Mouse (Mus musculus): ENCODE data around the gene Ssbp4.

The Ssbp4 gene

DNA sequence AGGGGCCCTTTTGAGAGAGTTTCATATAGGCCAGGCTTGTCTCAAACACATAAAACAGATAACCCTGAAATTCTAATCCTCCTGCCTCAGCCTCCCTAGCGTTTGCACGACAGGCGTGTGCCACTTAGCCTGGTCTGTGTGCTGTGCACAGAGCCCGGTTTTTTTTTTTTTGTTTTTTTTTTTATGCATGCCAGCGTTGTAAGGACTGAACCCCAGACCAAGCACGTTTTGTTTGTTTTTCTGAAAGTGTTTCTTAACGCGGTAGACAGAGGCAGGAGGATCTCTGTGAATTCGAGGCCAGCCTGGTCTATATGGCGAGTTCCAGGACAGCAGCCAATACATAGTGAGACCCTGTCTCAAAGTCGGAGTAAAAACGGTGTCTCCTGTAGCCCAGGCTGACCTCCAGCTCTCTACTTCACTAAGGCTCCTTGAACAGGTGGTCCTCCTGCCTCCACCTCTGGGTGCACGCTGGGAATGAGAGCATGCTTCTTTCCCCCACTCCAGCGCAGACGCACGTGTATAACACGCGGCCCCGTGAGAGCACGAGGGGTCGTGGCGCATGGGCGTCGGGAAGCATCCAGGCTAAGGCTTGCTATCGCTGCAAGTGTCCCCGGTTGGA is at the start of gene Ssbp4:
Gene Ssbp4, minus strand, starts transcription at position 124 of the 619 bp plus-strand sequence.
- no peak for ATAC-seq (ENCODE audit: low TSS enrichment)

DNA sequence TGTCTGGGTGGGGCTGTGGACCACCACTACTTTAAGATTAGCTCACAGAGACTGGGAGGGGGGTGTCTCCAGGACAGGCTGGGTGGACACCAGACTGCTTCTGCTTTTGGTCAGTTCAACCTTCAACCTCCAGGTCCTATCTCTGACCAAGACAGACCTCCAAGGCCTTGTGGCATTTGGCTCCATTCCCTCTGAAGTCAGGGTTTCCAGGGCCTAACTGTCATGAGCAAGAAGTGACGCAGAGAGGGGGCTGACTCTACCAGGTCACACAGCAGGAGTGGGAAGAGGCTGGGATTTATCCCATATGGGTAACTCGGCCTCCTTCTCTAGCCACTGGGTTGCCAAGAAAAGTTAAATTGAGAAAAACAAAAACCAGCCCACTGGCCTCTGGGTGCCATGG is 49.1 kb upstream of the Ssbp4 start:
- no peak for ATAC-seq (ENCODE audit: low TSS enrichment)

DNA sequence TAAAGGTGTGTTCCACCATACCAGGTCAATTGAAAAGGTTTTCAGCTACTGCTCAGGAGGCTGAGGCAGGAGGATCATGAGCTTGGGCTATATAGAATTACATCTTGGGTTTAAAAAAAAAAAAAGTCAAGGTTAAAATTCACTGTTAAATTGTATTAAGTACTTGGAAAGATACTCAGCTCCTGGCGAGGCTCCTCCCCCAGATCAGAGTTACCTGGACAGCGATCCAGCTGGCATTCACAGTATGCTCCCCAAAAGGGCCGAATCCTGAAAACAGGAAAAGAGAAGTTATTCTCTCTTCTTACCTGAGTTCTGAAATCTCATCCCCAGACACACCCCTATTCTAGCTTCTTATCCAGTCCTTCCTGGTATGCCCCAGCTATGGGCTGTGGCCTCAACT is 48.5 kb upstream of the Ssbp4 start:
- no peak for ATAC-seq (ENCODE audit: low TSS enrichment)

DNA sequence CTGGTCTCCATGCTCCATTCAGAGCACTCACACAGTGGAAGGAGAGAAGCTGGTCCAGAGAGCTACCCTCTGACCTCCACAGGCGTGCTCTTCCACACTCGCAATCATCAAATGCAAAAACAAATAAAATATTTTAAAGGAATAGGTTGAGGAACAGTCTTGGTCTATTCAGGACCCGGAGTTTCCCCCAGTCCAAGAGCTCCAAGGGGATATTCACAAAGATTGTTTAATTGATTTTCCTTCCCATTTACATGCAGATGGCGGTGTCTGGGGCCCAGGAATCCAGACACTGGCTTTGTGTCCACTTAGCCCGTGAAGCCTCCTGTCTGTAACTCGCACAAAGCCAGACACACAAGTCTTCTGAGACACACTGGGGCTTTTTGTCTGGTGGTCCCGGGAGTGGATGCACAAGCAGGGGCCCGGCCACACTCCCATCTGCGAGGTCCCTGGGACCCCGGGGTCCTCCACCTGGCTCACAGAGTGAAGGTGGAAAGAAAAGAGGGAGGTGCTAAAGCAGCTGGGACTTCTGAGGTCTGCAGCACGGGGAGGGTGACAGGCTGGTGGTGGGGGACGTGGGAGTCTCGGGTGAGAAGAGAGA is 47.6 kb upstream of the Ssbp4 start:
- no peak for ATAC-seq (ENCODE audit: low TSS enrichment)

- ATAC-seq (ENCODE audit: low TSS enrichment): no peak
Measured at GRCm38 (mm10) chr8:70655469-70655868, 46.8 kb upstream of the Ssbp4 start.

DNA sequence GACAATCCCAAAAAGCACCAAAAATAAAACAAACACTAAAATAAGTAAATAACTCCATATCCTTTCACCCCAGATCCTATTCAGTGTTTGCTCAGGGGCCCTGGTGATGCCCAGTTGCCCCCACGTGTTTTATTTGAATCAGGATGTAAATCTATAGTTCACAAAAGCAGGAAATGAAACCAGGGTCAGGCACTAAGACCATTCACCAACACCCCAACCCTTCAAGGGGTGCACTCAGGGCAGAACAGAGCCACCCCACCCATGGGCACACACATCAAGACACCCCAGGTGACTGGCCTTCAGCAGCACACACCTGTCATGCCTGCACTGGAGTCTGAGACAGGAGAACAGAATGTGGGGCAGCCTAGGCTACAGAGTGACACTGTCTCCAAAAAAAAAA is 45.4 kb upstream of the Ssbp4 start:
- no peak for ATAC-seq (ENCODE audit: low TSS enrichment)

- ATAC-seq (ENCODE audit: low TSS enrichment): no peak
Measured at GRCm38 (mm10) chr8:70653226-70653625, 44.6 kb upstream of the Ssbp4 start.

DNA sequence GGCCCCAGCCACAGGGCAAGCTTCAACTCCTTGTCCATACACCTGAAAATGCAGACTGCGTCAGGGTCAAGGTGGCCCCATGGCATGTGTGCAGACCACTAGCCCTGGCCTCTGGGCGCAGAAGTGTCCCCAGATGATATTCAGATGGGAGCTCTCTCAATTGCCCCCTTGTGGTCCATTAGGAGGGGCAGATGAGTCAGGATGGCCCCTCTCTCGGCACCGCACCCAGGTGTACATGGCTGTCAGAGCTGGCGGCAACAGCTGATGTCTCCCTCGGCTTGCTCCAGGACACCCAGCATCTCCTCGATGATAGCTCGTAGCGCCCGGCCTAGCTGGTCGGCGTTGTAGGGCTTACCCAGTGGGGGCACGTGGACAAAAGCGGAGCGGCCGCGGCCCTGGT is 41.7 kb upstream of the Ssbp4 start:
- ATAC-seq (ENCODE audit: low TSS enrichment): no peak

GRCm38 (mm10) chr8:70649324-70649723 is 40.7 kb upstream of the Ssbp4 start:
- no peak for ATAC-seq (ENCODE audit: low TSS enrichment)

- ATAC-seq (ENCODE audit: low TSS enrichment): no peak
Measured at GRCm38 (mm10) chr8:70648921-70649320, 40.2 kb upstream of the Ssbp4 start.

DNA sequence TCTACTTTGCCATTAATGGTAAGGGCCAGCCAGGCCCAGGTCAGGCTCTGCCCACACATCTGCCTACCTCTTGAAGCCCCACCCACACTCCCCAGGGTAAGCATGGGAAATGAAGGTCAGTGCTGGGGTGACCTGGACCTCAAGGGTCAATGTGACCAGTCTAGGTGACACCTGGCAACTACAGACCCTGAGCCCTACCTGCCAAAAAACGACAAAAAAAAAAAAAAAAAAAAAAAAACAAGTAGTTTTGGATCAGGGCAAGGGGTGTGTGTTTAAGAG is 39.4 kb upstream of the Ssbp4 start:
- ATAC-seq (ENCODE audit: low TSS enrichment): no peak

GRCm38 (mm10) chr8:70647343-70648163 is 38.9 kb upstream of the Ssbp4 start:
- ATAC-seq (ENCODE audit: low TSS enrichment): no peak

GRCm38 (mm10) chr8:70646775-70647174 is 38.1 kb upstream of the Ssbp4 start:
- no peak for ATAC-seq (ENCODE audit: low TSS enrichment)

- ATAC-seq (ENCODE audit: low TSS enrichment): no peak
Measured at GRCm38 (mm10) chr8:70646369-70646768, 37.7 kb upstream of the Ssbp4 start.

GRCm38 (mm10) chr8:70645501-70646224 is 37.0 kb upstream of the Ssbp4 start:
- no peak for ATAC-seq (ENCODE audit: low TSS enrichment)

- no peak for ATAC-seq (ENCODE audit: low TSS enrichment)
Measured at GRCm38 (mm10) chr8:70644065-70644464, 35.4 kb upstream of the Ssbp4 start.

- ATAC-seq (ENCODE audit: low TSS enrichment): no peak
Measured at GRCm38 (mm10) chr8:70643019-70643418, 34.3 kb upstream of the Ssbp4 start.

DNA sequence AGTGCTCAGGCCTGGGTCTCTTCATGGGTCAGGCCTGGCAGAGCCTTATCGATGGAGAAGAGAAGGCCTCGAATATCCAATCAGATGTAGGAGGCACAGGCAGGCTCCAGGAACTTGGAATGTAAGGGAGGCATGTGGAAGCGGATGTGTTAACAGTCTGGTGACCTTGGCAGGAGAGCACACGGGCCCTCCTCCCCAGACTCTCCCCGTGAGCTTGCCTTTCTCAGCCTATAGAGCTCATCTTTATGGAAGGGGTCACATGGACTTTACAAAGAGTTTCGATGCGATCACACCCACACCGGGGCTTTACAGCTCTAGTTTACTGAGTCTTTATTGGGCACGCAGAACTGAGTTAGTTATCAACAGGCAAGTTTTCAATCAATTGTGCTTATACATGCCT is 30.1 kb upstream of the Ssbp4 start:
- no peak for ATAC-seq (ENCODE audit: low TSS enrichment)

GRCm38 (mm10) chr8:70636838-70637237 is 28.2 kb upstream of the Ssbp4 start:
- ATAC-seq (ENCODE audit: low TSS enrichment): no peak

DNA sequence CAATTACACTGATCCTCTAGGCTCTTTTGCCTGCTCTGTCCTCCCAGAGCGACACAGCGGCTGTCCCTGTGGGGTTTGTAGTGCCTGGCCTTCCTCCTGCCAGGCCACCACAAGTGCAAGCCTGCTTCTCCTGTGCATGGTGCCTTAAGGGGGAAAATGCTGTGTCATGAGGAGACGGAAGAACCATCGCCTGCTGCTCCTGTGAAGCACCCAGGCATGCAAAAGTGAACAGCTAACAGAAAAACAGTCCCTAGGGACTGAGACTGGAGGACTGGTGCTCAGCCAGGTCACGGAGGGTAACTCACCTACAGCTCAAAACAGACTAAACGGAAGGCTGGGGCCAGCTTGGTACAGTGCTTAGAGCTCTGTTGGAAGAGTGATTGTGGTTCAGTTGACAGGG is 26.9 kb upstream of the Ssbp4 start:
- no peak for ATAC-seq (ENCODE audit: low TSS enrichment)

DNA sequence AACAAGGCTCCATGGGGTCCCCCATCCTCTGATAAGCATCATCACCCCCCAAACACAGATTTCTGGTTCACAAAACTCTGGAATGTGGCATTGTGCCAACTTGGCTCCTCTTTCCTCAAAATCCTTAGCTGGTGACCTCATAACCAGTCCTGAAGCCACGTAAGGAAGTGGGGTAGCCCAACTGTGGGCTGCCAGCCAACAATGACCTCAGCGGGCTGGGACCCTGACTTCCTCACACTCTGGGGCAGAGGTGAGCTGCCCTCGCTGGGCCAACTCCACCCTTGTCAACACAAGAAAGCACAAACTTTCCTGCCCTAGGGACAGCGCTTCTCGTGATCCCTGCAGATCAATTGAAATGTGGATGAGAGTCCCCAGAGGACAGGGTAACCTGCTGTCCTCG is 25.4 kb upstream of the Ssbp4 start:
- ATAC-seq (ENCODE audit: low TSS enrichment): no peak

DNA sequence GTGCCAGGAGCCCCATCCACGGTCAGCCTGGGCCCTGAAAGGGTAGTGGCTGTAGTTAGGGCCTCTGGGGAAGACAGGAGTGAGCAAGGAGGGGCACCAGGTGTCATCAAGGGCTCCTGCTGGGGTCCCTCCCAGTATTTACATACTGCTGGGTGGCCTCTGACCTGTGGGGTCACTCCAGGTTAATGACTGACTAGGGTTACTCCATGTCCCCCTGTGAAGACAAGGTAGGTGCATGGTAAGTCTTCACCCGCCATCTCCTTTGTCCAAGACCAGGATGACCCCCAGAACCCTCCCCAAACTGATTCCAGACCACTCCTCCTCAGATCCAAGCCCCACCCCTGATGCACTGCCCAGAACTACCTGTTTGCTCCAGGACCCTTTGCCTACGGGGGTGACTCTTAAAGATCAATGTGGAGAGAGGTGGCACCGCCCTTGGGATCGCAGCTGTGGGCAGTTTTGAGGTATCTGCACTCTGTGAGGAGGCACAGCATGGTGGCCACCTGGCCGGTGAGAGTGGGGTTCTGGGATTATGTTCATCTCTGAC is 23.7 kb upstream of the Ssbp4 start, which contains the start of gene Gdf15:
Gene Gdf15, minus strand, starts transcription at position 111 of the 547 bp plus-strand sequence.
- no peak for ATAC-seq (ENCODE audit: low TSS enrichment)

Data from frontal cortex, adult (tissue).